Mouse (Mus musculus): ENCODE results near the gene Ntsr1.

Ntsr1 gene

GRCm38 (mm10) chr2:180563296-180563695 lies 63.5 kb downstream of the Ntsr1 start:
- DNase-seq = no peak

GRCm38 (mm10) chr2:180563841-180564240 lies 64.1 kb downstream of the Ntsr1 start:
- no peak for DNase-seq

- peak; percentile 76 to 79 for DNase-seq
Measured at GRCm38 (mm10) chr2:180566240-180566913, 66.6 kb downstream of the Ntsr1 start.

- peak; percentile 67 to 73 for DNase-seq
Measured at GRCm38 (mm10) chr2:180569028-180569643, 69.4 kb downstream of the Ntsr1 start.

GRCm38 (mm10) chr2:180576482-180576881 lies 76.7 kb downstream of the Ntsr1 start:
- DNase-seq = no peak

- peak; percentile 85 to 86 for DNase-seq
Measured at GRCm38 (mm10) chr2:180578686-180579085, 78.9 kb downstream of the Ntsr1 start.

GRCm38 (mm10) chr2:180581002-180581401 lies 81.2 kb downstream of the Ntsr1 start, which contains the start of gene Mrgbp:
Mrgbp (plus strand) TSS chr2:180581304.
- DNase-seq = no peak

GRCm38 (mm10) chr2:180582481-180583153 lies 82.8 kb downstream of the Ntsr1 start:
- DNase-seq = peak; percentile 98 to 99

GRCm38 (mm10) chr2:180583154-180583507 lies 83.4 kb downstream of the Ntsr1 start:
- DNase-seq = no peak

GRCm38 (mm10) chr2:180588736-180589122 lies 89.0 kb downstream of the Ntsr1 start:
- no peak for DNase-seq

GRCm38 (mm10) chr2:180589123-180589831 lies 89.5 kb downstream of the Ntsr1 start, which contains the start of gene Ogfr:
Ogfr (plus strand) TSS chr2:180589245.
- DNase-seq = peak; percentile 88 to 93

Data from kidney, postnatal 4 days (tissue).